Mouse (Mus musculus): ENCODE data around the gene Bag3. TPM values are rescaled to one million over a fixed set of nuclear protein-coding genes. Genes with fewer than 3 reads are reported as not detected.

Bag3 gene
- 10 to 100 TPM in 1 of 2 experiments, 1 to 10 TPM in 1; 5.8 to 13.0 TPM for polyA plus RNA-seq (2017; shearing (Covaris generic))

- ATAC-seq: peak; percentile 87
These were observed at the start of gene Bag3 for GRCm38 (mm10) chr7:128523349-128523961. Bag3 (plus strand) TSS chr7:128523616.

DNA sequence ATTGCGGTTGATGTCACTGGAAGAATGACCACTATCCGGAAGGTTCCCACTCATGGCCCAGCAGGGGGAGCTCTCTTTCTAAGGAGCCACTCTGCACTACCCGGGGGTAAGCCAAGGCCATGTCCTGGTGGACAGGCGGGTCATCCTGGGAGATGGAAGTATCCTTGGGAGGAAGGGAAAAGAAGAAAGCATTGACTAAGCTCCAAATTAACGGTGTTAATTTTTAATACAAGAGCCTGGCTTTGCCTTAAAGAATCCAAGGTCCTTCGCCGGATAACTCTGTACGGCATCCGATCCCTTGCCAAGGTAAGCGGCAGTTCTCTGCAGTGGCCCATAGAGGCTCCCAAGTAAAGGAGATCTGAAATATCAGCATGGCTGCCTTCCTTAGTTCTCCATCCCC is 49.1 kb upstream of the Bag3 start:
- ATAC-seq: no peak

- ATAC-seq: no peak
These were observed 34.4 kb upstream of the Bag3 start for GRCm38 (mm10) chr7:128488986-128489385.

GRCm38 (mm10) chr7:128494546-128494945 is 28.9 kb upstream of the Bag3 start:
- ATAC-seq: no peak

- ATAC-seq: no peak
These were observed 23.6 kb upstream of the Bag3 start for GRCm38 (mm10) chr7:128499801-128500200.

DNA sequence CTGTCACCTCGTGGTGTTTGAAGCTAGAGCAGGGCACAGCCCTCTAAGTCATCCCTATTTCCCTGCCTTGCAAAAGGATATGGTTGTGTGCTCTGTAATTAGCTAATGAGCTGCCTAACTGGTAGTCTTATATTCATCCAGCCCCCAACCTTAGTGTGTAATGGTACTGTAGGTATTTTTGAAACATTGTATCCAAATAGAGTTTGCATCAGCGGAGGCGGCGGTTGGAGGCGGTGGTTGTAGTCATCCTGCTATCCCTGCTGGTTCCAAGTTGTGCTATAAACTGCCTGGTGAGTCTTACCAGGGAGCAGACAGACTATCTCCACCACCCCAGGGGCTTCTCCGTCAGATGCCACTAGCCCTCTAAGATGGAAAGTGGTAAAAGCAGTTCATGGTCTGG is 19.3 kb upstream of the Bag3 start:
- no peak for ATAC-seq

- ATAC-seq: no peak
These were observed 11.5 kb upstream of the Bag3 start for GRCm38 (mm10) chr7:128511936-128512335.

GRCm38 (mm10) chr7:128513512-128513911 is 9.9 kb upstream of the Bag3 start:
- no peak for ATAC-seq

GRCm38 (mm10) chr7:128514341-128514740 is 9.1 kb upstream of the Bag3 start:
- ATAC-seq: no peak

- ATAC-seq: no peak
These were observed 7.1 kb upstream of the Bag3 start for GRCm38 (mm10) chr7:128516346-128516745.

- ATAC-seq: no peak
These were observed 3.9 kb upstream of the Bag3 start for GRCm38 (mm10) chr7:128519316-128520050.

GRCm38 (mm10) chr7:128523962-128524581 is 656 bp downstream of the Bag3 start:
- peak; percentile 57 for ATAC-seq

GRCm38 (mm10) chr7:128524641-128525040 is 1.2 kb downstream of the Bag3 start:
- ATAC-seq: no peak

DNA sequence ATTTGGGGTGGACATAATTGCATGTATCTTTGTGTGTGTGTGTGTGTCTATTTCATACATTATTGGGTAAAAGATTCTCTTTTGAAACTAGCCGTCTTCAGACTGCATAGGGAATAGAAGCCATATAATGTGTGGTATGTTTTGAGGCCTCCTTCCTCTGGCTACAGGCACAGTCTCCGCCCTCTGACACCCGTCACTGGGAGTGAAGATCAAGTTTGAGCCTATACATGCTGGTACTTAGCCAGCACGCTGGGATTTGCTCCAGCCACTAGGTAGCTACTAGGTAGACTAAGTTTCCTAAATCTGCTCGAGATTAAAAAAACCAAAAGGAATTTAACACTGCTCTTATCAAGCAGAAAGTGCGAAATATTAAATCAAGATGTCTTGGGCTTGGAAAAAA is 3.2 kb downstream of the Bag3 start:
- ATAC-seq: no peak

DNA sequence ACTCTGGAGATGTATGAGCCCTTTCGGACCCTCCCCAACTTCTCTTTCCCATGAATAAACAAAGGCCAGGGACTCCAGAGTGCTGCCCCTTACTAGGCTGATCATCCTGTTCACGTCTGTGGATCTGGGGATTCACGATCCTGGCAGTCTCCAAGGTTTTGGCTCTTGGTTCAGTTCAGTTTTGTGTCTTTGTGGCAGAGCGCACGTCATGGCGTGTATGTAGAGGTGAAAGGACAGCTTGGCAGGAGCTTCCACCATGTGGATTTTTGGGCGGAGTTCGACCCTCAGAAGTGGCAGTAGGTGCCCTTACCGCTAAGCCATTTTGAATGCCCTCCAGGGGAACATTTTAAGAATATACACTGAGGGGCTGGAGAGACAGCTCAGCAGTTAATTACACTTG is 5.2 kb downstream of the Bag3 start:
- no peak for ATAC-seq

GRCm38 (mm10) chr7:128529126-128529525 is 5.7 kb downstream of the Bag3 start:
- no peak for ATAC-seq

GRCm38 (mm10) chr7:128529574-128530051 is 6.2 kb downstream of the Bag3 start:
- ATAC-seq: no peak

- ATAC-seq: no peak
These were observed 7.6 kb downstream of the Bag3 start for GRCm38 (mm10) chr7:128531031-128531430.

- no peak for ATAC-seq
These were observed 8.5 kb downstream of the Bag3 start for GRCm38 (mm10) chr7:128531929-128532328.

DNA sequence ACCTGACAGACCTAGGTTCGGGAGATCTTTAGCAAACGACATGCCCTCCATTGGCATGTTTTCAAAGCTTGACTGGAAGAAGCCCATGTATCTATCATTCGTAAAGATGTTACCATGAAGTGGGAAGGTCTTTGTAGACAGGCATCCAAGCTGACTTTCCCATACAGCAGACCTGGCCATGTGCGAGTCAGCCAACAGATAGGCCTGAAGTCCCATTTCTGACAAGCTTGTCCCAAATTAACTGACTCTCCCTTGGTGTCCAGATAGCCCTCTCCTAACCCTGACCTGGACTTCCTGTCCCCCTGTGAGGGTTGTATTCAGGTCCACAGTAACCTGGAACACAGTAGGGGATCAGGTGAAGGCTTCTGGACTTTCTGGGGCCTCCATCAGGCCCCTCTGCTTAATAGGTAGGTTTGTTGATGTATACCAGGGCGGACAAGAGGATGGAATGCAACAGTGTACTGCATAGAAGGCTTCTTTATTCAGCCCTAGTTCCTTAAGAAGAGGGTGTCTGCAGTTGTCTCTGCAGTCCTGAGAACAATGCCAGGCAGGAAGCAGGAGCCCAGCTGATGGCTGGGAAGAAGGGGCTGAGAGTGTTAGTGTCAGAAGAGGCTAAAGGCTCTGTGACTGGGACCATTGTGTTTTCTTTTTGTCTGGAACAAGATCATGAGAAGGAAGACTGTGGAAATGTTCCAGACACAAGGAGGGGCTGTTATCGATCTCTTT is 9.2 kb downstream of the Bag3 start:
- ATAC-seq: no peak

- ATAC-seq: no peak
These were observed 11.6 kb downstream of the Bag3 start for GRCm38 (mm10) chr7:128534984-128535491.

GRCm38 (mm10) chr7:128536074-128536473 is 12.7 kb downstream of the Bag3 start:
- no peak for ATAC-seq

- ATAC-seq: no peak
These were observed 14.3 kb downstream of the Bag3 start for GRCm38 (mm10) chr7:128537676-128538075.
